Mouse (Mus musculus): ENCODE data around the gene Zfp111.

The Zfp111 gene

DNA sequence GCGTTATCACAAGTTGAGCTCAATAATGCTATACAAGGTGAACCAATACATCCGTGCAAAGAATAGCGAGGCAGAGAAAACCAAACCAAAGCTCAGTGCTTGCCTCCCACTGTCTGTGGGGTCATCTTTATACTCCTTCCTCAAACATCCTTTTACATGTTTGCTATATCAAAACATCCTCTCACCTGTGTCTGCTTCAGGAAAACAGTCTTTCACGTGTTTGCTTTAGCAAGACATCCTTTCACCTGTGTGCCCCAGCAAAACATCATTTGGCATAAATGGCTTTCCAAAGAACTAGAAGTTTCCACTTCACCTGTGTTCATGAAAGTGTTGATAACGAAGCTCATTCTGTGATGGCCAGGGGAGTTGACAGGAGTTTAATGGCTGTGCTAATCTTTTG is at the start of gene Zfp111:
Zfp111 (minus strand) TSS at position 101 of the 400 bp plus-strand sequence.
- no peak for DNase-seq (ENCODE audit: low spot score in 2 of 2)

DNA sequence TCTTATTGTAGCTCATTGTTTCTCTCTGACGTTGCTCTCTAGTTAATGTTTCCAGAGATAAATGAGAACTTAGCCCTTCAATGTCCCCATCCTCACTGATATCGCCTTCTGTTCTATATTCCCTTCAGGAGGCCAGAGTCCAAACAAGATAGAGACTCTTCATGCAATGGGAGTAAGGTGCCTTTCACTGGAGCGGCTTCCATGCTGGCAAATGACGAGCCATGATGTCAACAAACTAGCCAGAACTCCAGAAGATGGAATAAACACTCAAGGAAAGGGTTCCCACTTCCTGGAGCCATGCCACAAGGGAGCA is 48.7 kb upstream of the Zfp111 start:
- DNase-seq (ENCODE audit: low spot score in 2 of 2), result no peak

DNA sequence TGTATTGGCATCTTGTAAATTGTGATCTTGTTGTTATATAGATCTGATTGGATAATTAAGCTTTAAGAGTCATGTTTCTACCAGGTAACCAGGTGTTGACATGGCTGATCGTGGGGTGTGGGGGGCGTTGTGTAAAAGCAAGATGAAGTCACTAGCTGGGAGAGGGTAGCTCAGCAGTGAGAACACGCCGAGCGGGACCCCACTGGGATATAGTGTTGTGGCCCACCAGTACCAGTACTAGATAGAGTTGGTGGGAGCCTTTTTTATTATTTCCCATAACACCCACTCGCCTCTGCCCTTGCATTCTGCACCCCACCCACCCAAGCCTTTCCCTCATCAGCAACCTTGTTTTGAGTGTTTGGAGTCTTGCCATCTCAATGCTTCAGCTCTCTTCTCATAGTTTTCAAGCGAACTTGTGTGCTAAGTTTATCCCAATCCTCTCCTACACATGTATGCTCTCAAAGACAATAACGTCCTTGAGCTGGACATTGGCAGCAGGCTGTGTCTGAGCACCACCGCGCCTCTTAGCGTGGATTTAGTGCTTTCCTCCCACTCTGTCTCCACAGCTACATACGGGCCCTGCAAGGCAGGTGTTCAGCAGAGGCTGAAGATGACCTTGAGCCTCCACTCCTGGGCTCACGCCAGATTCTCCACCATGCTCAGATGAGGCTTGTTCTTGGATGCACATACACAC is 48.2 kb upstream of the Zfp111 start:
- no peak for DNase-seq (ENCODE audit: low spot score in 2 of 2)

DNA sequence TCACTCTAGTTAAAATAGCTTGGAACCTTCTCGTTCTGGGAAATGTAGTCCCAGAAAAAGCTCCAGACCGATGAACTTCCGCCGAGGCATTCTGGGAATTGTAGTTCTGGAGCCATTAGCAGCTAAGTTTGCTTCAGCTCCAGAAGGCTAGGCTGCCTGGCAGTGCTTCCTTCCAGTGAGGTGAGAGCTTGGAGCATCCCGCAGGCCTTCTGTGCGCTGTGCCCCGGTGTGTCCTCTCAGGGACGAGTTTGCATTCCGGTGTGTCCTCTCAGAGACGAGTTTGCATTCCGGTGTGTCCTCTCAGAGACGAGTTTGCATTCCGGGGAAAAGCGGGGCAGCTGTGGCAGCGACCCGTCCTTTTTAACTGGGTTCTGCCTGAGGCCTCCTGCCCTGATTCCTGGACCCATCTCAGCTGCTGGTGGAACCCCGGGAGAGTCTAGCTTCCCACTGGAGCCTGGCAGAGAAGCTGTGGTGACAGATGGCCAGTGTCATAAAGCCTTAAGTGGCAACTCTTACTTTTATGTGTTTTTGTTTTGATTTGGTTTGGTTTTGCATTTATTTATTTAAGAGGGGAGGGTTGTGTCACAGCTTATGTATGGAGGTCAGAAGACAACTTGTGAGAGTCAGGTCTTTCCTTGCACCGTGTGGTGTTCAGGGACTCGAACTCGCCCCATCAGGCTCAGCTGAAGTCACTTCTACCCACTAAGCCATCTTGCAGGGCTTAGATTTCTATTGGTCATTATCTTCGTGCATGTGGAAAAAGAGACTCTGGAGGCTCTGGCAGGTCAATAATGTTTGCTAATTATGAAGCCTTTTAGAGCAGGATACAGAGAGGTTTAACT is 43.6 kb upstream of the Zfp111 start, which contains the start of gene Zfp108:
Zfp108 (plus strand) TSS at position 162 of the 842 bp plus-strand sequence.
- peak; percentile 31 to 43 for DNase-seq (ENCODE audit: low spot score in 2 of 2)

DNA sequence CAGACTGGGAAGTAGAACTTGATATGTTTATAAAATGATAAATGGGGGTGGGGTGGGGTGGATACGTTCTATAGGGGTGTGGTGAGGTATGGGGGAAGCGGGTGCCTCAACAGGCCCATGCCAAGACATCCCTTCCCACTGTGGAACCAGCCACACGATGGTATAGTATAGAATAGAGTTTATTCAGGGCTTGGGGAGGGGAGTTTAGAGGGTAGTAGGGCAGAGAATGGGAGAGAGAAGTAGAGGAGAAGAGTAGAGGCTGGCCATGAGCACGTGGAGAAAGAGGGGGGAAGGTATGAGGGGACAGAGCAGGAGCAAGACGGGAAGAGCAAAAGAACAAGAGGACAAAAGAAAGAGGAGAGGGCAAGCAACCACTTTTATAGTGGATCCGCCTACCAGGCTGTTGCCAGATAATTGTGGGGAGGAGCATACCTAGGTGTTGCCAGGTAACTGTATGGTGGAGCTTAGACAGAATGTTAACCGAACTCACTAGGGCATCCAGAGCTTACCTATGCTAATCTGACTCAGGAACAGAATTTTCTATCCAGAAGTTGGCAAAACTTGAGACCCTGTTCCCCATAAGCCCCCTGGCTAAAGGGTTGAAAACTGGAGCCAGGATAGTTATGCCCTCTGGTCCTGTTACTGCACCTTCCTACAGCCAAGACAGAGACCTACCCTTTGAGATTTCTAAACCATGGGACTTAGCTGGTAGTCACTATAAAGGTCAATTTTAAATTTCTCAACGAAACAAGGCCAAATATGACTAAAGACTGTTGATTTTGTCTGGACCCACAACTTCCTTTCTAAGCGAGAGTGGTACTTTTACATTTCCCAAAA is 42.8 kb upstream of the Zfp111 start:
- DNase-seq (ENCODE audit: low spot score in 2 of 2), result no peak

DNA sequence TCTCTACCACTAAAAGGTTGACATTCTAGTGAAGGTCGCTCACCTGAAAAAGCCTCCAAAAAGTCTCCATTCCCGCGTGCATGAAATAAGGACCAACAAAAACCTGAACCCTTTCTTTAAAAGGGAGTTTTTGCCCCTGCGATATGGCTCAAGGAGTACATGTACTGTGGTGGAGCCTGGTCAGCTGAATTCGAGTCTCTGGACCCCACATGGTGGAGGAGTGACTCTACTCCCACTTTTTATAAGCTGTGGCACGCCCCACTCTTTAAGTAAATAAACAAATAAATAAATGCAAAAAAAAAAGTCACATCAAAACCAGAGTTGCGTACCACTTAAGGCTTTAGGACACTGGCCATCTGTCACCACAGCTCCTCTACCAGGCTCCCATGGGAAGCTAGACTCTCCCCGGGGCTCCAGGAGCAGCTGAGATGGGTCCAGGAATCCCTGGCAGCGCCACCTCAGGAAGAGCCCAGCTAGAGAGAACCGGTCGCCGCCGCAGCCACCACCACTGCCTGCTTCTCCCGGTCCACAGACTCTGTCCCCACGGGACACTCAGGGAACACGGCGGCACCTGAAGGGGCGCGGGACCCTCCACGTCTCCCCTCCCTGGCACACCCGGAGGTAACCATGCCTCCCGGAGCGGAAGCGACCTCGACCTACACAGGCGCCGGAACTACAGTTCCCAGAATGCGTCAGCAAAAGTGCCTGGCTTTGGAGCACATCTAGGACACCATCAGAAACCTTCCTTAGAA is 26.0 kb upstream of the Zfp111 start, which contains the start of gene Zfp109:
Zfp109 (minus strand) TSS at position 521 of the 752 bp plus-strand sequence.
- DNase-seq (ENCODE audit: low spot score in 2 of 2), result peak; percentile 44 to 51

DNA sequence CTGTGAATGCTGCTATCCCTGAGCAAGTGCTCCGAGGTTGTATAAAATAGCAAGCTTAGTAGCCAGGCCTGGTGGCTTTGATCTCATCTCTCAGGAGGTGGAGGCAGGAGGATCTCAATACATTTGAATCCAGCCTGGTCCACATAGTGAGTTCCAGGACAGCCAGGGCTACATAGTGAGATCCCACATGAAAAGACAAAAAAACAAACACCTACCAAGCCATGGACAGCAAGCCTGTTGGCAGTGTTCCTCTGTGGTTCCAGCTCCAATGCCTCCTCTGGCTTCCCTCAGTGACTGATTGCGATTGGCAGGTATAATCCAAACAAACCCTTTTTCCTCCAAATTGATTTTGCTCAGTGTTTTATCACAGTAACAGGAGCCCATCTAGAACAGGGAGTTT is 947 bp downstream of the Zfp111 start:
- no peak for DNase-seq (ENCODE audit: low spot score in 2 of 2)

DNA sequence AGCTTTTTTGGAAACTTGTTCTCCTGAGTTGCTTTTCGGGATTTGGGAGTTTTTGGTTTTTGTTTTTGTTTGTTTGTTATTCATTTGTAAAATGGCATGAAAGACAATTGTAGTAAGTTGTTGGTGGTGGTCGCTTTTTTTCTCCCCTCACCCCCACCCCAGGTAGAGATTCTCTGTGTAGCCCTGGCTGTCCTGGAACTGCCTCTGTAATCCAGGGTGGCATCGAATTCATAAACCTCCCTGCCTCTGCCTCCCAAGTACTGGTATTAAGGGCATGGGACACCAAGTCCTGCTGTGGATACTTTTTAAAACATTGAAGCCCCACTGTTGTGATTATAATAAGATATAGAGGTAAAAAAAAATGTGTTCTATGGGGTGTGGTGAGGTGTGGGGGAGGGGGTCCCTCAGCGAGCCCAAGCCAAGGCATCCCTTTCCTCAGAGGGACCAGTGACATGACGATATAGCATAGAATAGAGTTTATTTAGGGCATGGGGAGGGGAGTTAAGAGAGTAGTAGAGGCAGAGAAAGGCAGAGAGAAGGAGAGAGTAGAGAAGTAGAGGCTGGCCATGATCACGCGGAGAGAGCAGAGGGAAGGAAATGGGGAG is 2.9 kb downstream of the Zfp111 start:
- DNase-seq (ENCODE audit: low spot score in 2 of 2), result no peak

DNA sequence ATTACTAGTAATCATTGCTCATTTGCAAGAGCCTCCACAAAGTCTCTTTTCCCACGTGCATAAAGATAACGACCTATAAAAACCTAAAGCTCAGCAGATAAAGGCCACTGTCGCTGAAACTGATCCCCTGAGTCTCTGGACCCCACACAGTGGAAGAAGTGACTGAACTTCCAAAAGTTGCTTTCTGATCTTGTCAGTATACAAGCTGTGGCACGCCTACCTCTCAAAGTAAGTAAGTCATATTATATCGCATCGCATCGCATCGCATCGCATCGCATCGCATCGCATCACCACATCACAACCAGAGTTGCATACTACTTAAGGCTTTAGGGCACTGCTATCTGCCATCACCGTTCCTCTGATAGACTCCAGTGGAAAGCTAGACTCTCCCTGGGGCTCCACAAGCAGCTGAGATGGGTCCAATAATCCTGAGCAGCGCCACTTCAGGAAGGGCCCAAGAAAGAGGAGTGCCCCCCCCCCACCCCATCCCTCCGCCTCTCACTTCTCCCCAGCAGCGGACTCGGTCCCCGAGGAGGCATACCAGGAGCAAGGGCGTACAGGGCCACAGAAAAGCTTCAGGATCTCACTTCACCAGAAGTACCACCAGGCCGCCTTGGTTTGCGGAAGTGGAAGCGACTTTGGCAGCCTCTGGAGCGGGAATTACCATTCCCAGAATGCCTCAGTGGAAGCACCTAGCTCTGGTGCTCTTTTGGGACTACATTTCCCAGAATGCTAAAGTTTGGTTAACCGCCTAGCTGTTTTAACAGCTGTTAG is 3.6 kb downstream of the Zfp111 start:
- DNase-seq (ENCODE audit: low spot score in 2 of 2), result no peak

DNA sequence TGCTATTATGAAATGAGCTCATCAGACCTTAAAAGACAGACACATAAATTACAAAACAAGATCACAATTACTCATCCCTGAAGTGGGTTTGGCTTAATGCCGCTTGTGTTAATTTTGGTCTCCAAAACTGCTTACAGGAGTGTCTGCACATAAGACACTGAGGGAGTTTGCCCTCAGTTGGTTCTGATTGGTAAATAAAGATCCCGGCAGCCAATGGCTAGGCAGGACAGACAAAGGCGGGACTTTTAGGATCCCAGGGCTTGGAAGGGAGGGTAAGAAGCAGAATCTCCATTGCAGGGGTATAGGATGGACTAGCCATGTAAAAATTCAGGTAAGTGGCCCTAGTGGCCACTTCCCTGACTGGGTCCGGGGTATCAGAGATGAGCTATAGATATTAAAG is 14.3 kb downstream of the Zfp111 start:
- DNase-seq (ENCODE audit: low spot score in 2 of 2), result no peak

DNA sequence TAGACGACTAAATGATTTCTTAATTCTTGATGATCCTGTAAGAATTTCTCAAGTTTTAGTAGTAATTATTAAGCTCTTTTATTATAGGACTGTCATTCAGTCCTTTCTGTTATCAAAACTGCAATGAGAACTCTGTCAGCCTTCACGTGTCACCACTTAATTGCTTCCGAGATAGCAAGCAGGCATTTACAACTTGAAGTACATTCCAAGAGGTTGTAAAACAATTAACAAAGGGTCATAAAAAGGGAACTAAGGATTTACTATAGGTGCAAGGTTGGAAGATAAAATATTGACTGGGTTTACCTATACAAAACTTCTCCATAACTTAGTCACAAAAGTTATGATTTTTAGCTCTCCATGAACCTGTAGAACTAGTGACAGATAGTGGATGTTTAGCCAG is 18.1 kb downstream of the Zfp111 start:
- DNase-seq (ENCODE audit: low spot score in 2 of 2), result no peak

DNA sequence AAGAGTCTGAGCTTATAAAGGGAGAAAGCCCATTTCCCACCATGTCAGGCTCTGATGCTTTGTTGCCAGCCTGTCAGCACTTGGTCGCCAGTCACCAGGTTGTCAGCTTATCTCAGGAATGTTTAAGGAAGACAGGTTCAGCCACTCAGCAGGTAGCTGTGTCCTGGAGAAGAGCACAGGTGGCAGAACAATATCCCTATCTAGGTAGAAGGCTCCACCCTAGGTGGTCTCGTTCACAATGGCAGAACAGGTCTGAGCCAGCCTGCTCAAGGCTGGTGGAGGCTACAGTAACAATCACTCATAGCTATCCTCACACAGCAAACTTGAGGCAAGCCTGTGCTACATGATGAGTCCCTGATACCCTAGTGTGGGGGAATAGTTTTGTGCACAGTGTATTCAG is 19.9 kb downstream of the Zfp111 start:
- DNase-seq (ENCODE audit: low spot score in 2 of 2), result no peak

DNA sequence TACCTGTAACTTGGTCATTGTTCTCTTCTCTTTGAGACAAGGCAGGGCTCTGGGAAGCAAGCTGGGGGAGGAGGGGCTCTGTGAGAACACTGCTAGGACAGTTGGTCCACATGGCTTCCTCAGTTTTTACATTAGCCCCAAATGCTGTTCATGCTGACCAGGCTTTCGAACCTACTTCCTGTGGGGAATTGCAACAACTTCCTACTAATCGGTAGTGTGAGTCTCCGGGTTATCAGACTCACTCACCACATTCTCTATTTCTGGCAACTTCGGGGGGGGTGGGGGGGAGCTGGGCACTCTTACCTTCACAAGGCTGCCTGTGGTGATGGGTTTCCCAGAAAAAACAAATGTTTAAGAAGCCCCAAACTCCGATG is 21.7 kb downstream of the Zfp111 start:
- DNase-seq (ENCODE audit: low spot score in 2 of 2), result no peak

DNA sequence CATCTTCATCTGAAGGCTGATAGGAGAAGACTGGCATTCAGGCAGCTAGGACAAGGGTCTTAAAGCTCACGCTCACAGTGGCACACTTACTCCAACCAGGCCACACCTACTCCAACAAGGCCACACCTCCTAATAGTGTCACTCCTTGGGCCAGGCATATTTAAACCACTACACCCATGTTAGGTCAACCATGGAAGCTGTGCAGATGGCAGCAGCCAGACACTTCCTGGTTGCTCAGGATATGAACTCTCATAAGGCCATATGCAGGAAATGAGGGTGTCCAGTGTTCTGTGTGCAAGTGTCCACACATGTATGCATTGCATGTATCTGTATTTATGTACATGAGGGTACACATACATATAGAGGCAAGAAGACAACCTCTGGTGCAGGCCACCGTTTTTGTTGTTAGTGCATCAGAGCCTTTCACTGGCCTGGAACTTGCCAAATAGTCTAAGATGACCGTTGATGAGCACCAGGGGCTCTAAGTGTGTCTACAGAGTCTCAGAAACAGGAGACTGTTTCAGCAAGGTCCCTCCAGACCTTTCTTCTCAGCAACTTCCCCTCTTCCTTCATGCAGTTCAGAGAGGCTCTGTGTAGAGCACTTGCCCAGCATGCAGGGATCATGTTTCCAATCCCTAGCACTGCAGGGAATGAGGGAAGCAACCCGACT is 22.2 kb downstream of the Zfp111 start:
- no peak for DNase-seq (ENCODE audit: low spot score in 2 of 2)

DNA sequence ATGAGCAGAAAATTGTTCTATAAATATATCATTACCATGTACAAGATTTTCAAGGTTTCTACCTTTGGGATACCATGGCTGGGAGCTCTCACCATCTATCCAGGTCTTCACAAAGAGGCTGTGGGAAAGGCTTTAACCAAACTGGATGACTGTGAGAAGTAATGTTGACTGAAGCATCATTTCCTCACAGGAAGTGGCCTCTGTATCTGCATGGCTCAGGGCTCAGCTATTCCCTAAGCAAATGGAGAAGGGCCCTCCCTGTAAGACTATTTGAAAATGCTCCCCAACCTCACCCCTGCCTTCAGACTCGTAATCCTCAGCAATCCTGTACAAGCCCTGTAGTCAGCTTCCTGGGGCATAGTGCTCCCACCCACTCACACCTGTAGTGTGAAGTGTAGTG is 23.6 kb downstream of the Zfp111 start:
- DNase-seq (ENCODE audit: low spot score in 2 of 2), result no peak

DNA sequence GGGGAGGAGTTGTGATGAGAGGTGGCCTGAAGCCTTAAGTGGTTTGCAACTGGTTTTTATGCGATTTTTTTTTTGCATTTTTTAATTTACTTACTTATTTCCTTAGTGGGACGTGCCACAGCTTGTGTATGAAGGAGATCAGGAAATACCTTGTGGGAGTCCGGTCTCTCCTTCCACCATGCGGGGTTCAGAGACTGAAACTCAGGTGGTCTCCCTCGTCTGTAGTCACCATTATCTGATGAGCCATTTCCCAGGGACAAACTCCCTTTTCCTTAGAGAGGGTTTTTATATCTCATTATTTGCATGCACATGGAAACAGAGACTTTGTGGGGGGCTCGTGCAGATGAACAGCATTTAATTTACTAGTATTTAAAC is 35.9 kb downstream of the Zfp111 start:
- DNase-seq (ENCODE audit: low spot score in 2 of 2), result no peak

DNA sequence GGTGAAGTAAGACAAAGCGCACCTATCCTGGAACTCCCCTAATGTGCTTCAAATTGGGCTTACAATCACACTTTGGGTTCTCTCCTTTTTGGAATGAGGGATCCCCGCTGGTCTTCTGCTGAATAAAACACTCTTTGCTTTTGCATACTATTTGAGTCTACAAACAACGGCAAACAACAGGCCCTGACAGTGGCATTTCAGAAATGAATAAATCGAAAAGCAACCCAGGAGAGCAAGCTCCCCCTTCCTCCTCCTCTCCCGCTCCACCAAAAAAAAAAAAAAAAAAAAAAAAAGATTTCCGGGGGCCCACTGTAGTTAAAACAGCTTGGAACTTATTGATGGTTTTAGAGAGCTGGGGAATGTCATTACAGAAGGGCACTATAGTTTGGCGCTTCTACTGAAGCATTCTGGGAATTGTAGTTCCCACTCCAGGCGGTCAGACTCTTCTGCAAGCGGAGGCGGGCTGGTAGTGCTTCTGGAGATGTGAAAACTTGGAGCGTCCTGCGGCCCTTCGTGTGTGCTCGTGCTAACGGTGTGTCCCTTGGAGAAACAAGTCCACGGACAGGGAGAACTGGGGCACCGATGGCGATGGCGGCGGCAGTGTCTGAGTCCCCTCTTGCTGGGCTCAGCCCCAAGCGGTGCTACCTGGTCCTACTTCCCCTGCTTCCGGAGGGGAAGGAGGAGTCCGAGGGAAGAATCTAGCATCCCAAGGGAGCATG is 36.5 kb downstream of the Zfp111 start, which contains the start of gene Zfp114:
Zfp114 (plus strand) TSS at position 443 of the 719 bp plus-strand sequence.
- peak; percentile 8 to 19 for DNase-seq (ENCODE audit: low spot score in 2 of 2)

DNA sequence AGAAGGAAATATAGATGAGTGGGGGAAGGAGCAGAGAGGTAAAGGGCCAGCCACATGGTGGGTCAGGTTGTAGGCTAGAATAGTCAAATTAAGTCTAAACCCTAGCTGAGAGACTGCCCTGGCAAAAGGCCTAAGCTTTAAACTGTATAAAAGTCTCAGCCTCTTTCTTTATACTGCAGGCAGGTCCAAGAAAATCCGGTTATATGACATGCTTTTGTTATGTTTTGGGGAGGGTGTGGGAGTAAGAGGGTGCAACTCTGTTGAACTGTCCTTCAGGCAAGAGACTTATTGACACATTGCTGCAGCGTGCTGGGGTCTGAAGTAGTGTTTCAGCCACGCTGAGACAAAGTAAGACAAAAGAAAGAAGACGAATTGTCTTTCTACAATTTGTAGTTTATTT is 39.1 kb downstream of the Zfp111 start:
- DNase-seq (ENCODE audit: low spot score in 2 of 2), result no peak

DNA sequence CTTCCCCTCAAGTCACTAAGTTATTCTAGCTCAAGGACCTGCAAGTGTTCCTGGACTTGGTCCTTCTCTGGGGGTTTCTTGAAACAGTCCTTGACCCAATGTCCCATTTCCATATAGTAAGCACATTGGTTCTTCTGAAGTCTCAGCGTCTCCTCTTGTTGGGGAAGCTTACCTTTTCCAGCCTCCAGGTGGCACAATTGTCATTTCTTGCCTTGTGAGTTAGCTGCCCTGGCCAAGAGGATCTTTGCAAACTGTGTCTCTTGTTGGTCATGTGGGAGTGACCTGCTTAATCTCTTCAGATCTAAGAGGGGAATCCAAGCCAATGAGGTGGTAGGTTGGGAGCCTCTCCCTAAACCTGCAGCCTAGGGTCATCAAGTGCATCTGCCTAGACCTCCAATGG is 58.0 kb downstream of the Zfp111 start:
- no peak for DNase-seq (ENCODE audit: low spot score in 2 of 2)

Measured in thymus, postnatal 10 days (tissue).